Mouse (Mus musculus) right cerebral cortex, postnatal 10 days (tissue): ENCODE results near the gene Kif1bp.

Experiments
- DNase-seq, 2 experiments: peaks; one replicate each; pipeline ENCODE4 v3.0.0; 2021; ENCODE audit warnings: low spot score in 2 of 2

Kif1bp gene

GRCm38 (mm10) chr10:62556558-62556901 is 21.7 kb downstream of the Kif1bp start:
- DNase-seq = no peak

GRCm38 (mm10) chr10:62555705-62556557 is 22.3 kb downstream of the Kif1bp start:
- DNase-seq = no peak

- DNase-seq = no peak
Measured at GRCm38 (mm10) chr10:62553611-62554091, 24.6 kb downstream of the Kif1bp start.

- DNase-seq = no peak
Measured at GRCm38 (mm10) chr10:62550787-62551300, 27.4 kb downstream of the Kif1bp start.

- peak; percentile 42 to 59 for DNase-seq
Measured at GRCm38 (mm10) chr10:62549523-62550166, 28.6 kb downstream of the Kif1bp start.

GRCm38 (mm10) chr10:62546441-62546840 is 31.8 kb downstream of the Kif1bp start:
- DNase-seq = no peak

- no peak for DNase-seq
Measured at GRCm38 (mm10) chr10:62545759-62546158, 32.5 kb downstream of the Kif1bp start.

GRCm38 (mm10) chr10:62544316-62544715 is 33.9 kb downstream of the Kif1bp start:
- no peak for DNase-seq

- peak in 1 of 2 experiments; percentile 32 for DNase-seq
Measured at GRCm38 (mm10) chr10:62543399-62543808, 34.9 kb downstream of the Kif1bp start.

GRCm38 (mm10) chr10:62542928-62543327 is 35.3 kb downstream of the Kif1bp start:
- no peak for DNase-seq

- DNase-seq = no peak
Measured at GRCm38 (mm10) chr10:62542507-62542906, 35.8 kb downstream of the Kif1bp start.

GRCm38 (mm10) chr10:62541499-62541898 is 36.8 kb downstream of the Kif1bp start:
- DNase-seq = no peak

- no peak for DNase-seq
Measured at GRCm38 (mm10) chr10:62540800-62541199, 37.5 kb downstream of the Kif1bp start.

GRCm38 (mm10) chr10:62534509-62534908 is 43.7 kb downstream of the Kif1bp start:
- DNase-seq = no peak

- DNase-seq = no peak
Measured at GRCm38 (mm10) chr10:62532832-62533231, 45.4 kb downstream of the Kif1bp start.

- no peak for DNase-seq
Measured at GRCm38 (mm10) chr10:62530183-62530582, 48.1 kb downstream of the Kif1bp start.

- no peak for DNase-seq
Measured at GRCm38 (mm10) chr10:62527351-62527750, 50.9 kb downstream of the Kif1bp start, which contains the start of gene Srgn. TSS of gene Srgn (minus strand) at chr10:62527451.

GRCm38 (mm10) chr10:62522346-62522950 is 55.8 kb downstream of the Kif1bp start:
- no peak for DNase-seq

GRCm38 (mm10) chr10:62521763-62522162 is 56.5 kb downstream of the Kif1bp start:
- DNase-seq = no peak

GRCm38 (mm10) chr10:62520911-62521310 is 57.3 kb downstream of the Kif1bp start:
- DNase-seq = no peak

- DNase-seq = no peak
Measured at GRCm38 (mm10) chr10:62517511-62517910, 60.7 kb downstream of the Kif1bp start.

GRCm38 (mm10) chr10:62512855-62513254 is 65.4 kb downstream of the Kif1bp start:
- no peak for DNase-seq
